Mouse (Mus musculus) myocyte (in vitro differentiated cells): ENCODE results near the gene Bbs9.

Experiments used
- CEBPB ChIP-seq: IDR thresholded peaks from 2 replicates; pipeline ENCODE4 v1.6.1; 2011; ENCODE audit warnings: mild to moderate bottlenecking, moderate library complexity; ENCODE audit not compliant: poor library complexity, insufficient read depth, severe bottlenecking
- E2F4 ChIP-seq: IDR thresholded peaks from one replicate; pipeline ENCODE4 v1.6.1; 2011; ENCODE audit warnings: mild to moderate bottlenecking, control low read depth, moderate library complexity; ENCODE audit not compliant: insufficient read depth
- MYOG ChIP-seq, 3 experiments: IDR thresholded peaks; one replicate each; pipeline ENCODE4 v1.6.1; 2011; ENCODE audit warnings: control low read depth in 2 of 3, low read depth in 2 of 3, mild to moderate bottlenecking in 2 of 3; ENCODE audit not compliant: insufficient read length in 2 of 3, control insufficient read depth in 1 of 3, insufficient read depth in 1 of 3
- POLR2A ChIP-seq: IDR thresholded peaks from one replicate; pipeline ENCODE4 v1.6.1; 2011; ENCODE audit warnings: low read depth, mild to moderate bottlenecking, control low read depth, moderate library complexity; ENCODE audit not compliant: insufficient read length
- POLR2AphosphoS2 ChIP-seq: IDR thresholded peaks from one replicate; pipeline ENCODE4 v1.6.1; 2011; ENCODE audit warnings: low read depth, control low read depth; ENCODE audit not compliant: insufficient read length
- REST ChIP-seq: IDR thresholded peaks from one replicate; pipeline ENCODE4 v1.6.1; 2011; ENCODE audit warnings: mild to moderate bottlenecking, control low read depth, moderate library complexity; ENCODE audit not compliant: insufficient read depth, insufficient read length
- TCF12 ChIP-seq: IDR thresholded peaks from one replicate; pipeline ENCODE4 v1.6.1; 2011; ENCODE audit warnings: mild to moderate bottlenecking, control low read depth; ENCODE audit not compliant: poor library complexity, insufficient read depth, severe bottlenecking

- TF ChIP-seq TCF12 = no peak
- no peak for TF ChIP-seq POLR2AphosphoS2
- TF ChIP-seq POLR2A = no peak
- TF ChIP-seq MYOG (IDR thresholded peaks at IDR 0.05; ENCODE audit: control insufficient read depth in 1 of 3, insufficient read depth in 1 of 3, insufficient read length in 2 of 3, low read depth in 2 of 3) = no peak
- no peak for TF ChIP-seq CEBPB
- no peak for TF ChIP-seq REST
- no peak for TF ChIP-seq E2F4
Measured at GRCm38 (mm10) chr9:22827176-22827770, 351.8 kb downstream of the Bbs9 start.
